Mouse (Mus musculus) forebrain, embryonic 14.5 days (tissue): ENCODE measurements around the gene Cyp2t4. TPM values are rescaled to one million over a fixed set of nuclear protein-coding genes. Genes with fewer than 3 reads are reported as not detected.

ENCODE experiments used
- ATAC-seq: fragments of 200-750 bp; cut with Nextera tagmentation; 2 replicates; pipeline ENCODE4 v1.8.0; 2017; ENCODE audit warnings: mild to moderate bottlenecking, moderate library complexity
- DNase-seq: peaks from one replicate; pipeline ENCODE4 v3.0.0-alpha.2; 2015; ENCODE audit warnings: low spot score
- H3K27ac ChIP-seq: fragments of 300-500 bp; sonication (generic); 2 replicates; pipeline ENCODE4 v1.5.1; 2014; ENCODE audit warnings: low read depth, mild to moderate bottlenecking, control low read depth, low read length, moderate library complexity
- H3K27me3 ChIP-seq: fragments of 300-500 bp; sonication (generic); replicated peaks from 2 replicates; pipeline ENCODE4 v1.6.1; 2014; ENCODE audit warnings: low read length, control low read depth, mixed read lengths; ENCODE audit not compliant: control insufficient read depth, insufficient read depth
- H3K36me3 ChIP-seq: fragments of 300-500 bp; sonication (generic); 2 replicates; pipeline ENCODE4 v1.6.1; 2014; ENCODE audit warnings: low read length, control low read depth; ENCODE audit not compliant: control insufficient read depth, insufficient read depth
- H3K4me1 ChIP-seq: fragments of 300-500 bp; sonication (generic); 2 replicates; pipeline ENCODE4 v1.6.1; 2014; ENCODE audit warnings: antibody characterized with exemption, low read length, control low read depth; ENCODE audit not compliant: control insufficient read depth, insufficient read depth
- H3K4me2 ChIP-seq: fragments of 300-500 bp; sonication (generic); 2 replicates; pipeline ENCODE4 v1.6.1; 2014; ENCODE audit warnings: mild to moderate bottlenecking, control low read depth, low read length
- H3K4me3 ChIP-seq: fragments of 300-500 bp; sonication (generic); 2 replicates; pipeline ENCODE4 v1.5.1; 2014; ENCODE audit warnings: low read depth, low read length, control low read depth
- H3K9ac ChIP-seq: fragments of 300-500 bp; sonication (generic); 2 replicates; pipeline ENCODE4 v1.6.1; 2014; ENCODE audit warnings: mild to moderate bottlenecking, low read length, control low read depth, moderate library complexity
- H3K9me3 ChIP-seq: fragments of 300-500 bp; sonication (generic); replicated peaks from 2 replicates; pipeline ENCODE4 v1.6.1; 2016; ENCODE audit warnings: low read length, control low read depth, mixed read lengths; ENCODE audit not compliant: control insufficient read depth
- WGBS: fragments of 180-500 bp; shearing (Covaris S2); extraction: QIAGEN DNeasy Blood & Tissue Kit; methylation state at CpG from one replicate; pipeline ENCODE4 v1.1.7; 2014; 5-methylcytosine and 5-hydroxymethylcytosine counted together
- polyA plus RNA-seq: library from polyadenylated mRNA; unstranded; fragments of >200 nt; fragmentation: Nextera tagmentation; extraction: Ambion mirVana; gene quantifications from 2 replicates; pipeline ENCODE4 v1.2.1, GENCODE M21; 2014

The Cyp2t4 gene
- polyA plus RNA-seq, 1 experiment from 2014 or later, result not detected

GRCm38 (mm10) chr7:27174896-27175295 is 21.4 kb downstream of the Cyp2t4 start:
- Histone ChIP-seq H3K4me3 (no peak overlapping the region), H3K36me3 (peaks cover 37% of the 10 kb centered on the region), H3K27me3 (no peaks in the 10 kb centered on the region), H3K9ac (no peak overlapping the region), H3K4me1 (peaks cover 4% of the 10 kb centered on the region; the same call in 1 of the 2 replicates), H3K27ac (no peak overlapping the region), H3K4me2 (no peak overlapping the region), H3K9me3 (no peaks in the 10 kb centered on the region)
- no peak for ATAC-seq
- no peak for DNase-seq
- WGBS, result 93% methylated on average over 7 of the region's 7 CpGs

- H3K9me3 ChIP-seq, result no peaks in the 10 kb centered on the region
- WGBS, result 24% methylated on average over 4 of the region's 4 CpGs
- ATAC-seq (no peak; the same call in 1 of the 2 replicates), DNase-seq (no peak)
- peak overlapping the region; percentile 49 for H3K4me2 ChIP-seq
- H3K27ac ChIP-seq, result peak overlapping the region; percentile 88
- H3K4me3 ChIP-seq, result peak overlapping the region; percentile 61
- peaks cover 4% of the 10 kb centered on the region; the same call in 1 of the 2 replicates for H3K4me1 ChIP-seq
- peak overlapping the region; percentile 60 for H3K9ac ChIP-seq
- H3K27me3 ChIP-seq, result no peaks in the 10 kb centered on the region
- peaks cover 17% of the 10 kb centered on the region for H3K36me3 ChIP-seq
These were observed 24.4 kb downstream of the Cyp2t4 start for GRCm38 (mm10) chr7:27177942-27178323.

GRCm38 (mm10) chr7:27178324-27179216 is 25.1 kb downstream of the Cyp2t4 start, which contains the start of gene Rab4b:
Gene Rab4b, minus strand, starts transcription at chr7:27178896.
- H3K27me3 ChIP-seq, result no peaks in the 10 kb centered on the region
- peak within 1 kb of the TSS; percentile 61 for H3K4me3 ChIP-seq
- peak within 1 kb of the TSS; percentile 60 for H3K9ac ChIP-seq
- H3K4me2 ChIP-seq, result peak within 1 kb of the TSS; percentile 49
- peak within 1 kb of the TSS; percentile 88 for H3K27ac ChIP-seq
- peaks cover 4% of the 10 kb centered on the region; the same call in 1 of the 2 replicates for H3K4me1 ChIP-seq
- ATAC-seq (peak; percentile 99), DNase-seq (peak; percentile 99)
- no peaks in the 10 kb centered on the region for H3K9me3 ChIP-seq
- WGBS, result 0% methylated on average over 52 of the region's 53 CpGs
- peaks cover 19% of the 10 kb centered on the region for H3K36me3 ChIP-seq

- Histone ChIP-seq H3K27me3 (no peaks in the 10 kb centered on the region), H3K4me3 (peak overlapping the region; percentile 61), H3K9me3 (no peaks in the 10 kb centered on the region), H3K9ac (peak overlapping the region; percentile 40), H3K36me3 (peaks cover 15% of the 10 kb centered on the region), H3K27ac (peak overlapping the region; percentile 65), H3K4me2 (peak overlapping the region; percentile 46), H3K4me1 (peaks cover 4% of the 10 kb centered on the region; the same call in 1 of the 2 replicates)
- no peak for ATAC-seq
- WGBS, result 46% methylated on average over 16 of the region's 16 CpGs
- no peak for DNase-seq
These were observed 25.9 kb downstream of the Cyp2t4 start for GRCm38 (mm10) chr7:27179217-27179918.

GRCm38 (mm10) chr7:27180036-27180435 is 26.5 kb downstream of the Cyp2t4 start:
- Histone ChIP-seq H3K9ac (no peak overlapping the region), H3K36me3 (peaks cover 17% of the 10 kb centered on the region), H3K27ac (peak overlapping the region; percentile 9; the same call in 1 of the 2 replicates), H3K4me1 (peaks cover 4% of the 10 kb centered on the region; the same call in 1 of the 2 replicates), H3K9me3 (no peaks in the 10 kb centered on the region), H3K4me3 (no peak overlapping the region), H3K4me2 (no peak overlapping the region), H3K27me3 (no peaks in the 10 kb centered on the region)
- 47% methylated on average over 5 of the region's 5 CpGs for WGBS
- DNase-seq (no peak), ATAC-seq (no peak)

- ATAC-seq (no peak), DNase-seq (no peak)
- Histone ChIP-seq H3K27me3 (no peaks in the 10 kb centered on the region), H3K4me2 (no peak within 1 kb of the TSS), H3K9ac (no peak within 1 kb of the TSS), H3K9me3 (no peaks in the 10 kb centered on the region), H3K36me3 (peaks cover 27% of the 10 kb centered on the region), H3K27ac (peak within 1 kb of the TSS; percentile 9; the same call in 1 of the 2 replicates), H3K4me1 (peaks cover 4% of the 10 kb centered on the region; the same call in 1 of the 2 replicates), H3K4me3 (no peak within 1 kb of the TSS)
- WGBS, result 68% methylated on average over 14 of the region's 14 CpGs
These were observed 27.6 kb downstream of the Cyp2t4 start, which contains the start of the genes Gm21983 and Mia for GRCm38 (mm10) chr7:27180837-27181695. Gene Gm21983, minus strand, starts transcription at chr7:27181086. Gene Mia, minus strand, starts transcription at chr7:27181157.

GRCm38 (mm10) chr7:27182498-27182897 is 29.0 kb downstream of the Cyp2t4 start:
- no peak overlapping the region for H3K27ac ChIP-seq
- WGBS, result 51% methylated on average over 1 of the region's 1 CpGs
- DNase-seq, result peak; percentile 28

GRCm38 (mm10) chr7:27184964-27185363 is 31.4 kb downstream of the Cyp2t4 start:
- DNase-seq, result peak; percentile 38

More at GRCm38 (mm10) chr7:27182498-27182897, 29.0 kb downstream of the Cyp2t4 start:
- no peak overlapping the region for H3K4me3 ChIP-seq
- peaks cover 41% of the 10 kb centered on the region for H3K36me3 ChIP-seq
- no peak overlapping the region for H3K9ac ChIP-seq
- H3K27me3 ChIP-seq, result no peaks in the 10 kb centered on the region
- H3K4me2 ChIP-seq, result no peak overlapping the region
- ATAC-seq, result no peak
- H3K4me1 ChIP-seq, result peaks cover 4% of the 10 kb centered on the region; the same call in 1 of the 2 replicates
- no peaks in the 10 kb centered on the region for H3K9me3 ChIP-seq

More at GRCm38 (mm10) chr7:27184964-27185363, 31.4 kb downstream of the Cyp2t4 start:
- WGBS, result 69% methylated on average over 3 of the region's 3 CpGs
- H3K27me3 ChIP-seq, result no peaks in the 10 kb centered on the region
- no peak overlapping the region for H3K27ac ChIP-seq
- H3K4me3 ChIP-seq, result no peak overlapping the region
- H3K4me1 ChIP-seq, result no peaks in the 10 kb centered on the region
- H3K36me3 ChIP-seq, result peaks cover 66% of the 10 kb centered on the region
- no peak overlapping the region for H3K9ac ChIP-seq
- H3K4me2 ChIP-seq, result no peak overlapping the region
- no peak; the same call in 1 of the 2 replicates for ATAC-seq
- H3K9me3 ChIP-seq, result no peaks in the 10 kb centered on the region
